Mouse (Mus musculus): ENCODE measurements around the gene Capn7. TPM values are rescaled to one million over a fixed set of nuclear protein-coding genes. Genes with fewer than 3 reads are reported as not detected.

Capn7 gene
- polyA plus RNA-seq, 1 experiment from 2014 or later, result 43.8 TPM

GRCm38 (mm10) chr14:31387301-31387981 lies 51.0 kb downstream of the Capn7 start:
- Histone ChIP-seq H3K27ac (replicated peaks; ENCODE audit: low read depth, low read length) (no peak overlapping the region), H3K4me1 (ENCODE audit: control insufficient read depth, insufficient read depth, low read length) (peaks cover 15% of the 10 kb centered on the region), H3K9ac (ENCODE audit: low read depth, low read length) (no peak overlapping the region), H3K9me3 (ENCODE audit: control insufficient read depth, low read length) (no peaks in the 10 kb centered on the region), H3K36me3 (ENCODE audit: control insufficient read depth, insufficient read depth, low read length) (0 out of 2 replicates have a peak, but pooled peaks cover 9% of the 10 kb centered on the region), H3K4me2 (ENCODE audit: low read depth, low read length) (no peak overlapping the region), H3K4me3 (ENCODE audit: low read depth, low read length) (no peak overlapping the region), H3K27me3 (replicated peaks; ENCODE audit: control insufficient read depth, insufficient read depth, low read length) (no peaks in the 10 kb centered on the region)
- 75% methylated on average over 11 of the region's 11 CpGs for WGBS
- ATAC-seq (ENCODE audit: low read depth) (no peak), DNase-seq (ENCODE audit: low spot score) (no peak)

- Histone ChIP-seq H3K27ac (replicated peaks; ENCODE audit: low read depth, low read length) (peak overlapping the region; percentile 68), H3K4me3 (ENCODE audit: low read depth, low read length) (no peak overlapping the region), H3K4me2 (ENCODE audit: low read depth, low read length) (no peak overlapping the region), H3K9me3 (ENCODE audit: control insufficient read depth, low read length) (no peaks in the 10 kb centered on the region), H3K27me3 (replicated peaks; ENCODE audit: control insufficient read depth, insufficient read depth, low read length) (no peaks in the 10 kb centered on the region), H3K36me3 (ENCODE audit: control insufficient read depth, insufficient read depth, low read length) (0 out of 2 replicates have a peak, but pooled peaks cover 1% of the 10 kb centered on the region), H3K9ac (ENCODE audit: low read depth, low read length) (peak overlapping the region; percentile 52; the same call in 1 of the 2 replicates), H3K4me1 (ENCODE audit: control insufficient read depth, insufficient read depth, low read length) (peaks cover 15% of the 10 kb centered on the region)
- no peak for ATAC-seq (ENCODE audit: low read depth)
- WGBS, result 37% methylated on average over 13 of the region's 13 CpGs
- no peak for DNase-seq (ENCODE audit: low spot score)
Observed at GRCm38 (mm10) chr14:31388086-31388872, 51.8 kb downstream of the Capn7 start.

GRCm38 (mm10) chr14:31389421-31390147 lies 53.1 kb downstream of the Capn7 start:
- WGBS, result 91% methylated on average over 8 of the region's 8 CpGs
- no peak overlapping the region for H3K4me2 ChIP-seq (ENCODE audit: low read depth, low read length)

GRCm38 (mm10) chr14:31392300-31392699 lies 55.9 kb downstream of the Capn7 start:
- WGBS, result 70% methylated on average over 5 of the region's 5 CpGs
- no peaks in the 10 kb centered on the region for H3K27me3 ChIP-seq (replicated peaks; ENCODE audit: control insufficient read depth, insufficient read depth, low read length)
- no peak overlapping the region for H3K4me2 ChIP-seq (ENCODE audit: low read depth, low read length)
- H3K9ac ChIP-seq (ENCODE audit: low read depth, low read length), result no peak overlapping the region
- DNase-seq (ENCODE audit: low spot score), result no peak
- H3K4me1 ChIP-seq (ENCODE audit: control insufficient read depth, insufficient read depth, low read length), result peaks cover 13% of the 10 kb centered on the region
- no peaks in the 10 kb centered on the region for H3K9me3 ChIP-seq (ENCODE audit: control insufficient read depth, low read length)
- H3K36me3 ChIP-seq (ENCODE audit: control insufficient read depth, insufficient read depth, low read length), result no peaks in the 10 kb centered on the region
- no peak overlapping the region for H3K4me3 ChIP-seq (ENCODE audit: low read depth, low read length)
- ATAC-seq (ENCODE audit: low read depth), result no peak
- H3K27ac ChIP-seq (replicated peaks; ENCODE audit: low read depth, low read length), result no peak overlapping the region

More at GRCm38 (mm10) chr14:31389421-31390147, 53.1 kb downstream of the Capn7 start:
- DNase-seq (ENCODE audit: low spot score), result no peak
- H3K4me3 ChIP-seq (ENCODE audit: low read depth, low read length), result no peak overlapping the region
- peaks cover 15% of the 10 kb centered on the region for H3K4me1 ChIP-seq (ENCODE audit: control insufficient read depth, insufficient read depth, low read length)
- H3K27me3 ChIP-seq (replicated peaks; ENCODE audit: control insufficient read depth, insufficient read depth, low read length), result no peaks in the 10 kb centered on the region
- no peak overlapping the region for H3K9ac ChIP-seq (ENCODE audit: low read depth, low read length)
- H3K9me3 ChIP-seq (ENCODE audit: control insufficient read depth, low read length), result no peaks in the 10 kb centered on the region
- no peaks in the 10 kb centered on the region for H3K36me3 ChIP-seq (ENCODE audit: control insufficient read depth, insufficient read depth, low read length)
- no peak for ATAC-seq (ENCODE audit: low read depth)
- H3K27ac ChIP-seq (replicated peaks; ENCODE audit: low read depth, low read length), result no peak overlapping the region

- Histone ChIP-seq H3K36me3 (ENCODE audit: control insufficient read depth, insufficient read depth, low read length) (no peaks in the 10 kb centered on the region), H3K9ac (ENCODE audit: low read depth, low read length) (no peak overlapping the region), H3K27ac (replicated peaks; ENCODE audit: low read depth, low read length) (no peak overlapping the region), H3K4me1 (ENCODE audit: control insufficient read depth, insufficient read depth, low read length) (peaks cover 9% of the 10 kb centered on the region), H3K4me3 (ENCODE audit: low read depth, low read length) (no peak overlapping the region), H3K4me2 (ENCODE audit: low read depth, low read length) (no peak overlapping the region), H3K9me3 (ENCODE audit: control insufficient read depth, low read length) (no peaks in the 10 kb centered on the region), H3K27me3 (replicated peaks; ENCODE audit: control insufficient read depth, insufficient read depth, low read length) (no peaks in the 10 kb centered on the region)
- ATAC-seq (ENCODE audit: low read depth), result no peak
- DNase-seq (ENCODE audit: low spot score), result no peak
- 78% methylated on average over 8 of the region's 8 CpGs for WGBS
Observed at GRCm38 (mm10) chr14:31392873-31393545, 56.6 kb downstream of the Capn7 start.

- Histone ChIP-seq H3K36me3 (ENCODE audit: control insufficient read depth, insufficient read depth, low read length) (no peaks in the 10 kb centered on the region), H3K9ac (ENCODE audit: low read depth, low read length) (no peak overlapping the region), H3K4me2 (ENCODE audit: low read depth, low read length) (no peak overlapping the region), H3K4me3 (ENCODE audit: low read depth, low read length) (no peak overlapping the region), H3K9me3 (ENCODE audit: control insufficient read depth, low read length) (no peaks in the 10 kb centered on the region), H3K27me3 (replicated peaks; ENCODE audit: control insufficient read depth, insufficient read depth, low read length) (no peaks in the 10 kb centered on the region), H3K4me1 (ENCODE audit: control insufficient read depth, insufficient read depth, low read length) (peaks cover 4% of the 10 kb centered on the region), H3K27ac (replicated peaks; ENCODE audit: low read depth, low read length) (no peak overlapping the region)
- ATAC-seq (ENCODE audit: low read depth) (no peak), DNase-seq (ENCODE audit: low spot score) (no peak)
- WGBS, result 83% methylated on average over 3 of the region's 3 CpGs
Observed at GRCm38 (mm10) chr14:31393546-31393890, 57.1 kb downstream of the Capn7 start.

- Histone ChIP-seq H3K9ac (ENCODE audit: low read depth, low read length) (no peak overlapping the region), H3K4me1 (ENCODE audit: control insufficient read depth, insufficient read depth, low read length) (peaks cover 4% of the 10 kb centered on the region; the same call in 1 of the 2 replicates), H3K27ac (replicated peaks; ENCODE audit: low read depth, low read length) (no peak overlapping the region), H3K27me3 (replicated peaks; ENCODE audit: control insufficient read depth, insufficient read depth, low read length) (no peaks in the 10 kb centered on the region), H3K4me3 (ENCODE audit: low read depth, low read length) (no peak overlapping the region), H3K9me3 (ENCODE audit: control insufficient read depth, low read length) (no peaks in the 10 kb centered on the region), H3K36me3 (ENCODE audit: control insufficient read depth, insufficient read depth, low read length) (no peaks in the 10 kb centered on the region), H3K4me2 (ENCODE audit: low read depth, low read length) (no peak overlapping the region)
- no peak for DNase-seq (ENCODE audit: low spot score)
- no peak for ATAC-seq (ENCODE audit: low read depth)
- 80% methylated on average over 7 of the region's 7 CpGs for WGBS
Observed at GRCm38 (mm10) chr14:31393936-31394630, 57.6 kb downstream of the Capn7 start.
